Mouse (Mus musculus): ENCODE data around the gene Adamtsl1.

DNA sequence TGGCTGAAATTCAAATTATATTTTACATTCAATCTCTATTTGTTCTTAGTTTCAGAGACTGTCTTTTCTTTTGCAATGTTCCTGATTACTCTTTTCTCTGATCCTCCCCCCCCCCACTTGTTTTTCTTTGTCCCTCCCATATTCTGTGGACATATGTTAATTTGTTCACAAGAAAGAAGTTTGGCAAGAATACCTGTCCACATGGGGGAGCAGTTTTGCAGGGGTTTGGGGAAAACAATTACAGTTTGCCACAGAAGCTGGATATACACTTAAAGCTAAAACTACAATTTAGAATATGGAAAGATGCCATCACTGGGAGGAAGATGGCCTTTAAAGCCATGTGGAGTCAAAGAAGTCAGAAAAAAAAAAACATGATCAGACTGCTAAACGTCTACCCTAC lies 532.9 kb downstream of the Adamtsl1 start:
- TF ChIP-seq POLR2A (IDR thresholded peaks at IDR 0.05; ENCODE audit: borderline replicate concordance, extremely low read depth, insufficient read depth, insufficient read length, poor library complexity, severe bottlenecking) (no peak), CTCF (IDR thresholded peaks at IDR 0.05; ENCODE audit: borderline replicate concordance, extremely low read depth, insufficient read depth, insufficient read length) (peak; percentile 1; the same call in 1 of the 2 replicates)

Data from brain, embryonic 14.5 days (tissue).